Mouse (Mus musculus) lung, adult 2 months (tissue): ENCODE results near the gene Steap2.

Source experiments
- CTCF ChIP-seq: fragments of 200-500 bp; IDR thresholded peaks from 2 replicates; pipeline ENCODE4 v1.5.1; 2011; ENCODE audit warnings: mild to moderate bottlenecking, low read length, control low read depth; ENCODE audit not compliant: insufficient read depth
- POLR2A ChIP-seq: fragments of 200-500 bp; IDR thresholded peaks from 2 replicates; pipeline ENCODE4 v1.6.1; 2011; ENCODE audit warnings: low read depth, mild to moderate bottlenecking, control low read depth, low read length, borderline replicate concordance; ENCODE audit errors: extremely low read depth

- TF ChIP-seq POLR2A (no peak), CTCF (no peak)
Measured at GRCm38 (mm10) chr5:5618329-5618728, 76.0 kb downstream of the Steap2 start.
